Mouse (Mus musculus) megakaryocyte, adult 5-6 weeks (primary cell): ENCODE results near the gene Muc1. TPM values are rescaled to one million over a fixed set of nuclear protein-coding genes. Genes with fewer than 3 reads are reported as not detected.

ENCODE experiments used
- ATAC-seq: 2 replicates; pipeline ENCODE4 v1.8.0; 2016; ENCODE audit warnings: mild to moderate bottlenecking, inconsistent platforms; ENCODE audit not compliant: poor library complexity, severe bottlenecking
- total RNA-seq, 2 experiments: library from RNA; stranded (forward) in 1 of 2; stranded (reverse) in 1 of 2; fragments of 153-499, 151-499 nt in 1 of 2; fragments of 221-1000, 200-1000 nt in 1 of 2; gene quantifications; 2 replicates each; pipeline versions ENCODE4 v1.2.3 to v1.2.4; 2015 to 2017

Gene Muc1
- total RNA-seq, 2 experiments from 2014 or later: 0.18 to 0.58 TPM

DNA sequence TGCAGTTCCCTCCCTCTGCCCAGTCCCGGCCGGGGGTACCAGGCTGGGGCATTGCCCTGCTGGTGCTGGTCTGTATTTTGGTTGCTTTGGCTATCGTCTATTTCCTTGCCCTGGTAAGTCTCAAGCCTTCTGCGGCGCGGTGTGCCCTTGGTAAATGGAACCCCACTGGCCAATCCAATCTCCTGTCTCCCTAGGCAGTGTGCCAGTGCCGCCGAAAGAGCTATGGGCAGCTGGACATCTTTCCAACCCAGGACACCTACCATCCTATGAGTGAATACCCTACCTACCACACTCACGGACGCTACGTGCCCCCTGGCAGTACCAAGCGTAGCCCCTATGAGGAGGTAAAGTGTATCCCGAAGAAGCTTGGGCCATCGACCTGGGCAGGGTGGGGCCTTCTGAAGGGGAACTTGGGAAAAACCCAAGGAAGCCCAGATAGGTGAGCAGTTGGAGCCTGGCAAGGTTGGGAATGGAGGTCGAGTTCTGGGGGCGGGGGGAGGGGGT is 3.0 kb downstream of the Muc1 start:
- ATAC-seq: no peak

DNA sequence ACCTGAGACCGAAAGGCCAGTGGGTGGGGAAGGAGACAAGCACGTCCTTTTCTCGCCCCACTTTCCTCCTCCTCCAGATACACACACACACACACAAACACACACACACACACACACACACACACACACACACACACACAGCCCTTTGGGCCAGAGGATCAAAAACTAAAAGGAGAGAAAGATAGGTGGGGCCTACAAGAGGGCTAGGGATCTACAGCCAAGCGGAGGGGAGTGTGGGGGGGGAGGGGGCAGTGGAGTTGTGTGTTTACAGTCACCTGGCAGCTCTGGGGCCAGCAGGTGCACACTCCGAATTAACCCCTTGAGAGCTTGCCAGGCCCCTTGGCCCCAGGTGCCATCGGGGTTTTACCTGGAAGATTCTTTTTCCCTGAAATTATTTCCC is 3.8 kb downstream of the Muc1 start:
- no peak for ATAC-seq

DNA sequence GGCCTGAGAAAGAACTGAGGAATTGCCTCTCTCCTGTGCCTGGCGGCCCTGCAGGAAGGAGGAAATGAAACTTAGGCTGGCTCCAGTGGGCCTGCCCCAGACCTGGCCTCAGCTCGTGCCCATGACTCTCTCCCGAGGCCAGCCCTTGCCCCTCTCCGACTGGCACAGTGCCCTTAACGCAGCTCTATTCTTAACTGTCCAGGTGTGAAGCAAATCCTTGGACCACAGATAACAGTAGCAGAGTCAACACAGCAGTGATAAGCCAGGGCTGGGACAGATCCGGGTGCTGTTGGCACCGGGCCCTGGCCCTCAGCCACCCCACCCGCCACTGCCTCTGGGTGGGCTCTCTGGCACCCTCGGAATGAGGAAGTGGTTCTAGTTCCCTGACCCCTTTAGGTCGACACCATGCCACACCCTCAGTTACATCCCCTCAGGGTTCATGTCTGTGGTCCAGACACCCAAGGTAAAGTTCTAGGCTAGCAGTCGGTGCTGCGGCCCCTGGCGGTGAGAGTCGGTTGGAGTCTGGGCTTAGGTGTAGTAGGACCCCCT is 4.8 kb downstream of the Muc1 start:
- peak; percentile 78 for ATAC-seq

DNA sequence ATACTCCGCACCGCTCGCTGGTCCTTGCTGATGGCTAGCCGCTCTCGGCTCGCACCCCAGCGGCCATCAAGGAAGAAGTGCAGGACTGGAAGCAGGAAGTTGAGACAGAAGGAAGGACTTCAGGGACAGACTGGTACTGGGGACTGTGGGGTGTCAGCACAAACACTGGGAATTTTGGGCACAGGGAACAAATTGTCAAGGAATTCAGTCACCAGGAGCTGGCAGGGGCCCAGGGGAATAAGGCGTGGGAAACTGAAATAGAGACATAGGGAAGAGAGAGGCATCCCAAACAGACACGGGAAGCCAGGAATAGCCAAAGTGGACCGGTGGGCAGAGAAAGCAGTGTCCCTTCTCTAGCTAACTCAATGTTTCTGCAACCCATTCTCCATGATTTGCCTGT is 7.7 kb downstream of the Muc1 start:
- ATAC-seq: no peak

DNA sequence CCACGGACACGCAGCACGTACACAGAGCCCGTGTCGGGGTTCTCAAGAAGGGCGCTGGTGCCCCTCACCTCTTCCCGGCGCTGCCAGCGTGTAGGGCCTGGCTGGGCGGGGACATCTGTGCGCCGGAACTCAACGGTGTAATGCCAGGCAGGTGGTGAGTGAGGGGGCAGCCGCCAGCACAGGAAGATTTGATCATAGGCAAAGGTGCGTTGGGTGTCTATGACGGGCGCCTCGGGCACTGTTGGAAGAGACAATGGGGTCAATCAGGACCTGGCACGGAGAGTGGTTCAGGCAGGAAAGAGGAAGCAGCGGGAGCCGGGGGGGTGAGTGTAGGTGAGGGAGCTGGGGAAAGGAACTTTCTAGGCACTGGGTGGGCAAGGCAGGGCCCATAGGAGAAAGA is 8.8 kb downstream of the Muc1 start:
- no peak for ATAC-seq

DNA sequence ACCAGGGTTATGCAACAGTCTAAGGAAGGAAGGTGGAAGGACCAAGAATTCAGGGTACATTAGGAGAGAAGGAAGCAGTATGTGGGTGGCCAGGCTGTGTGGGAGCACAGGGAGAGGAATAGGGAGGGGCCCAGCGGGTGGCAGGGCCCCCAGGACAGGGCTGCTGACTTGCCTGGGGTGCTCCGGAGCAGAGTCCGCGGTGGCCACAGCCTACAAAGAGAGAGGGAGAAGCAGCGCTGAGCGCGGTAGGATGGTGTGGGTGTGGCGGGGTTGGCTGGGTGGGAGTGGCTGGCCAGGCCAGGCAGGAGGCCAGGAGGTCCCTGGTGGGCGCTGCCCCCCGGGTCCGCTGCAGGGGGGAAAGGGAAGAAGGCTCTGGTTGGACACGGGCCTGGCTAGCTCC is 9.6 kb downstream of the Muc1 start:
- no peak for ATAC-seq

DNA sequence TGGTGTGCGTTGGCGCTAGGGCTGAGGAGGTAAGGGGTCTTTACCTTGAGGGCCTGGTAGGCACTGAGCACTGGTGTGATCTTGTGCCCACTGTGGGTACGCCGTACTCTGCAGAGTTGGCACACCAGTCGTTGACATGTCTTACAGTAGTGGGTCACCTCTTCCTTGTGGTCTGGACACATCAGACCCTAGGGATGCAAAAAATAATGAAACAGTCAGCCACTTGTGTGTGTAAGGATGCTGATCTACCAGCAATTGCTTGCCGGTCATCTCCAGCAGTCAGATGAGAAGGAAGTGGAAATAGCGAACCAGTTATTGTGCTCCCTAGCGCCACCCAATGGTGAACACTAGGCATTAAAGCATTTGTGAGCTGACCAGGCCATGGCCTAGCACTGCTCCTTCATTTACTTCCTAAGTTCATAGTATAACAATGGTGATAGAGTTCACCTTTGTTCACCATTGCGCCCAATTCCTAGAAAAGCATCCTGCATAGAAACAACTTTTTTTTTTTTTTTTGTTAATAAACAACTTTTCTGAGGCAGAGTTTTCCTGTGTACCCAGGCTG is 13.6 kb downstream of the Muc1 start:
- peak; percentile 54 for ATAC-seq

DNA sequence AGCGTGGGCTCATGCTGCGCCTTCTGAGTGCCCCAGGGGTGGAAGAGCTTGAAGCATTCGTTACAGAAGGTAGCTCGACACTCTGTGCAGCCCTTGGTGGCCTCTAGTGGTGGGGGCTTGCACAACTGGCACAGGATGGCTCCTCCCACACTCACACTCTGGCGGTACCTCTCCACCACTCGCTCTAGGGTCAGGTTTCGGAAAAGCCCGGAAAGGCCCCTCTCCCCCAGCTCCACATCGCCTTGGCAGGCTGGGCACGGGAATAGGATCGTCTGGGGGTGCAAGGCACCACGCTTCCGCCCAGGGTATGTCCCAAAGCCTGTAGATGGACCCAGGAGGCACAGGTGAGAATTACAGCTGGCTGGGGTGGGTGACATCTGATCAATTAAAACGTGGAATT is 14.8 kb downstream of the Muc1 start:
- ATAC-seq: peak; percentile 51

DNA sequence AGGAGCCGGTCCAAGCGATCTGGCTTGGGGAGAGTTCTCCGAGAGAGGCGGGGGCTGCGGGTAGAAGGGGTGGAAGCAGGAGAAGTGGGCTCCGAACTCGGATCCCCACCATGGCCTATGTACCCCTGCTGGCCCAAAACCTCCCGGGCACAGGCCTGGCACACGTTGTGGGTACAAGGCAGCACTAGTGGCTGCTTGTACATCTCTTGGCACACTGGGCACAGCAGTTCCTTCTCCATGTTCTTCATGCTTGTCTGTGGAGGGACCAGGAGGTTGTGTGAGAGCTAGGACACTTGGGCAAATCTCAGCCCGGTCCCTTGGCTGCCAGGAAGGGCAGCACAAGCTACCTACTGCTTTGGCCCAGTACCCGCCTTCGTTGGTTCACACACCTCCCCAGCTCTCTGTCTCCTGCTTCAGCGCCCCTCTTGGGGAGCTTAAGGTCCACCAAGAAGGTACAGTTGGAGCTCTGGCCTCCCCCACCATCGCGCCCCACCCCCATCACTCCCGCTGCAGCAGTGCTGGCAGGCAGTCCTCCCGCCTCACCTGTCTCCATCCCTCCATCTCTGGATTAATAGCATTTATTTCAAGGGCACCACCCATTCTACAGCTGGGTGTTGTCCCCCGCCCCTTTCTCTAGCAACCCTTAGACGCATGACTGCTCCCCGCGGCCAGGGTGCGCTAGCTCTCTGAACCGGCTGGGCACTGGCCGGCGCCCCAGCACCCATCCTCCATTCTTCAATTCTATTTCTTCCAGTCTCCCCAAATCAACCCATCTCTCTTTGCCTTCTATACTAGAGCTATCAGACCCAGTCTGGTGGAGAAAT is 15.5 kb downstream of the Muc1 start:
- ATAC-seq: peak; percentile 47

DNA sequence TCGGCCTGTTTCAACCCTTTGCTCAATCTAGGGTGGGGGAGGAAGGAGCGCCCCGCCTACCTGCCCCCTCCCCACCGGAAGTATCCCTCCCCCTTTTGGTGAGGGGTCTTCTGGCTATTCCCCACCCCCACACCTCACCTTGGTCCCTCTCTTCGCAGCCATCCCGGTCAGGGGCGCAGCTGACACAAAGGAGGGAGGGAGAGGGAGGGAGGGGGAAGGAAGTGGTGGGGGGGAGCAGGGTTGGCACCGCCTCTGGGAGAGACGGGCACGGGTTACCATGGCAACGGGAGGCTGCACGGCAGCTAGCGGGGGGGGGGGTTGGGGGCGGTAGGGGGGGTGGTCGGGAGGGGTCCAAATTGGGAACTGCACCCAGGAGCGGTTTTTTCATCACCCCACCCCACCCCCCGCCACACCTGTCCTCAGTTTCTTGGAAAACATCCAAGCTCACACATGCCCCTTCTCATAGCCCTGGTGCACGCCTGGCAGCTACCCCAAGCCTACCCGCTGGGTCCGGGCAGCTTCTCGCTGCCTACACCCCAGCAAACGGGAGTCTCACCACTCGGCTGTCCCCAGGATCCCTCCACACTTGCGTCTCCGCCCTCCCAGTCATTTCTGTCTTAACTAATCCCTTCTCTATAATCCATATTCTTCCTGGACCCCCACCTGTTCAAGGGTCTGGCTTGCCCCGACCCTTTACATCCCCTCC is 16.3 kb downstream of the Muc1 start:
- ATAC-seq: no peak

DNA sequence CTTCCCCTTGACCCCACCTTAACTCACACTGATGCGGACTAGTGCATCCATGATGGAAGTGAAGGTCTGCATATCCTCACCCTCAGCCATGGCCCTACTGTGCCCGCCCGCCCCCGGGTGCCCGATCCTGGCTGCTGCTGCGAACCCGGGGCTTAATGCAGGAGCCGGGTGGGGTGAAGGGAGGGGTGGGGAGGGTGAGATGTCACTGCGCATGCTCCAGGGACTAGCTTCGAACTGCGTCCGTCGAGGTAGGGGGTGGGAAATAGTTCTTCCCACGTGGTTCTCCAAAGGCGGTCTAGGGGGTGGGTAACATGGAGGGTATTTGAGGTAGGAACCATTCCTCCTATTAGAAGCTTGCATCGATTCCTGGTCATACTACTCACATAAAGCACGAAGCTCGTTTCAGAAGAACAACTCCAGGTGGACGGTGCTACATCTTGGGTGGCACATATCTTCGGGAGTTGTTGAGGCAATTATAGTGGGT is 16.9 kb downstream of the Muc1 start, which contains the start of gene Krtcap2:
Gene Krtcap2, plus strand, starts transcription at position 279 of the 484 bp plus-strand sequence.
- no peak for ATAC-seq

DNA sequence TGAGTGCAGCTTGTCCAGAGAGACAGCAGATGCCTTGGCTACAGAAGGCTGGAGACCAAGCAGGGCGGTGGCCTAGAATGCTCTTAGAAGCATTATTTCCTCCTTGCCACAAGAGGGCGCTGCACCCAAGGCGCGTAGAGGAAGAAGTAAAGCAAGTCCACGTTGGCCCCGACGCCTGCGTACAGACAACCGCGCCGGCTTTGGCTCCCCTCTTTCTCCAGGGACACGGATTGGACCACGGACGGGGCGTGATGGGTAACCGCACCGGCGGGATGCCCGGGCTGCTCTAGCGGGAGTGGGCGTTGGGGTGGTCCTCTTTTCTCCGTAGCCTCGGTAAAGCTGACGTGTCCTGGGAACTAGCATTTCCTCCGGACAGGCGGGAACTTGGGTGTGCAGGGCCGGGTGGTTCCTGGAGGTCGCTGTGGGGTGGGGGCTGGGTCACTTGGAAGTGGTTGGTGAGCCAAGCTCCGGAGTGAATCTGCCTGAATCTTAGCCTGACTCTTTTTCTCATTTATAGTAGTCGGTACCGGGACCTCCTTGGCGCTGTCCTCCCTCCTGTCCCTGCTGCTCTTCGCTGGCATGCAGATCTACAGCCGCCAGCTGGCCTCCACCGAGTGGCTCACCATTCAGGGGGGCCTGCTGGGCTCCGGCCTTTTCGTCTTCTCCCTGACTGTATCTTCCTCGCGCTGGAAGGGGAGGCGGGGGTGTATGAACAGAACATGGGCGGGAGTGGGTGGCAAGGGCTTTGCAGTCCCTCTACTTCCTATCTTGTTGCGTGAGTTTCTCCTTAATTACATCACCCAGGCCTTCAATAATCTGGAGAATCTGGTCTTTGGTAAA is 17.6 kb downstream of the Muc1 start, which contains the start of gene Trim46:
Gene Trim46, minus strand, starts transcription at position 49 of the 840 bp plus-strand sequence.
- ATAC-seq: peak; percentile 85

DNA sequence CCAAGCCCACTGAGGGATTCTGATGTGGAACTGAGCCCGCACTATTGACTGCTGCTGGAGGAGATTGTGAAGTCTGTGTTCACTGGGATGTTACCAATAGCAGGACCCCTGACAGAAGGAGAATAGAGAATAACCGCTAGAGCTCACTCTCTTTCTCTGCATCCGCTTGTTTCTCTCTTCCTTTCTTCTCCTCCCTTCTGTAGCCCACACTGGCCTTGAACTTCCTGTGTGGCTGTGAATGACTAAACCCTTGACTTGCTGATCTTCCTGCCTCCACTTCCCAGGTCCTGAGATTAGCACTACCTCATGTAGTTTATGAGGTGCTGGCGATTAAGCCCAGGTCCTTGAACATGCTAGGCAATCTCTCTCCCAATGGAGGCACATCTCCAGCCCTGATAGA is 18.6 kb downstream of the Muc1 start:
- no peak for ATAC-seq

DNA sequence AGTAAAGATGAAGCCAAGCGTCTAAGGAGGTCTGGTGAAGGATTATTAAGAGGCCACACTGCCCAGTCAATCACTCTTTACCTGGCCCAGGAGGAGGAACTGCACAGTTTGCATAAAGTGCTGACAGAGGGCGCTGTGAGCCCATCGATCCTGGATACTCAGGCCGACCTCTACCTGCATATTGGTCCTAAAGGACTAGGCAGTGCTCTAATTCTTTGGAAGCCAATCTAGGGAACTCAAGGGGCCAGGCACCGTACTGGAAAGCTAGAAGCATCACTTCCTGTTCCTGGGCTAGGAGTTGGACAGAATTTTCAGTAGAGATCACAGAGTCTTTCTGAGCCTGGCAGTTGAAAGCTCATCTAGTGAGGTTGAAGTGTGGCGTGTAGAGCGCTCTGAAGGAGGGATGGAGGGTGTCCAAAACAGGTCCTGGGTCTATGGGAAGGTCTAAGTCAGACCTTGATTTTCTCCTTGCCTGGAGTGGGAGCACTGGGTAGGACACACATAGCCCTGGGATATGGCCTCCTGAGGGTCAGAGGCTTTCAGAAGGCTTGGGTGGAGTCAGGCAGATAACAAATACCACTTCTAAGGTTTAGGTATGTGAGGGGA is 21.7 kb downstream of the Muc1 start:
- peak; percentile 27; the same call in 1 of the 2 replicates for ATAC-seq

DNA sequence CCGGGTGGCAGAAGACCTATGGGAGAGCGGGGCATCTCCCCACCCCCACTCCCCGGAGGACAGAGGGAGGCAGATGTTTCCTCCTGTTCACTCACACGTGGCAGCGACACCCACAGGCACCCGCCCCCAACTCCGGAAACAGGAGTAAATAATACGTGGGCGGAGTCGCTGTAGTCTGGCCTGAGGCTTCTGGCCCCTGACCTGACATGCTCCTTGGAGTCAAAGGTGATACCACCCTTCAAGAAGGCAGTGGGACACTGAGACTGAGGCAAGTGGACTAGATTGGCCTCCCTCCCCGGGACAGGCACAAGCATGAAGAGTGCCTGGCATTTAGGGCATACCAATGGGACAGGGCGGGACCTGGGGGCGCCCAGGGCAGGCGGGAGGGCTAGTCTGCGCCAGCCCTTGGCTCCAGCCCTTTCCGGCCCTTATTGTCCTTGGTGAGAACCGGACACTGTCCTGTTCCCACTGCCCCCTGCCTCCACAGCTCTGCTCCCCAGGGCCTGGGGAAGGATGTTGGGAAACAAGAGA is 22.6 kb downstream of the Muc1 start:
- ATAC-seq: peak; percentile 74

DNA sequence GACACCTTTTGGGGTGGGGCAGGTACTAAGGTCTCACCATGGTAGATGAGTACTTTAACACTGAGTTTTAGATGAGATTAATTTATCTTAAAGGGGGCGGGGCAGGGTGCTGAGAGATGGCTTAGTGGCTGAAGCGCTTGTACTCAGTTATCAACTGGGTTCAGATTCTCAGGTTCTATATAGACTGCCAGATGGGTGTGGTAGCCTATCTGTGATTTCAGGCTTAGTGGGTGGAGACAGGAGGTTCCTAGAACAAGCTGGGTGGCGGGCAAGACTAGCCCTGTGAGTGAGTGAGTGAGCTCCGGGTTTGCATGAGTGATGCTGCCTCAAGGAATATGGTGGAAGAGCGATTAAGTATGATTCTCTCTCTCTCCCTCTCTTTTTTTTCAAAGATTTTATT is 26.1 kb downstream of the Muc1 start:
- ATAC-seq: no peak

DNA sequence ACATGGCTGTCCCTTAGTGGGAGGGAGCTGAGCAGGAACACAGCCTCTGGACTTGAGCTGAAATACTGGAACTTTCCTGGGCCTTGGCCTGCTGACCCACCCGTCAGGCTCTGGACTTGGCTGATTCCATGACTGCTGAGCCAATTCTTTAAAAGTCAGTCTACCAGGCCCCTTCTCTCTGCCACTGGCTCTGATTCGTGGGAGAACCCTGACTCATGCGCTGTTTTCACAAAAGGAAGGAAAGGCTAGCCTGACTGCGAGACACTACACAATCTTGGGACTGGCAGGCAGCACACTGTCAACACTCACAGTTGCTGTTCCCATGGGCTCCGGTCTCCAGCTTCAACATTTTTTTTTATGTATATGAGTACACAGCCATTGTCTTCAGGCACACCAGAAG is 27.3 kb downstream of the Muc1 start:
- ATAC-seq: no peak

DNA sequence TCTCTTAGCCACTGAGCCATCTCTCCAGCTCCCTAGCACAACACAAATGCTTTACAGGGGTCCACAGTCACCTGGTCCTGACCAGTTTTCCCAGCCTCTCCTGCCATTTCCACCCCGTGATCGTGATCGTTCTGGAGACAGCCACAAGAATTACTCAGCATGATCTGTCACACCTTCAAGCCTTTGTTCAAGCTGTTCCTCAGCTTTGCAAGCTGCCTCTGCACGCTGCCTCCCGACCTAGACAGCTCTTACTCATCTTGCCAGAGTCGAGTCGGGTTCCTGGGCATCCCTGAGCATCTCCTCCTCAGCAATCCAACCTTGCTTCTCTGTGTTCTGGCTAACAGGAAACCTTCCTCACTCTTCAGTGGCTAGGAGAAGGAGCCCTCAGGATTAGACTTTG is 30.2 kb downstream of the Muc1 start, which contains the start of gene Dpm3:
Gene Dpm3, plus strand, starts transcription at position 283 of the 400 bp plus-strand sequence.
- no peak for ATAC-seq

DNA sequence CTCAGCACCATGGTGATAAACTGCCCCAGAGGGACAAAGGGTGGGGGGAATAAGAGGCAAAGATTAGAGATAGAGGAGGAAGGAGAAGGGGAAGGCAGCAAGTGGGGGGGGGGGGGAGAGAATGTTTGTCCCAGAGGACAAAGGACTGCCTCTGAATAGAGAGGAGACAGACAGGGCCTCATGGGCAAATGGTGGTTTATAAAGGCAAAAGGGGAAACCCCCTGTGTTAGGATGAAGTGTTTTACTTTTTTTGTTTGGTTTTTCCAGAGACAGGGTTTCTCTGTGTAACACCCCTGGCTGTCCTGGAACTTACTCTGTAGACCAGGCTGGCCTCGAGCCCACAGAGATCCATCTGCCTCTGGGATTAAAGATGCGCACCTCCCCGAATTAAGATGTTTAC is 31.4 kb downstream of the Muc1 start:
- no peak for ATAC-seq
